Mouse (Mus musculus) C2C12 (cell line): ENCODE results near the gene B3gnt2.

Experiments used
- CTCF ChIP-seq: IDR thresholded peaks from one replicate; pipeline ENCODE4 v1.5.1; 2011; ENCODE audit not compliant: control insufficient read depth, insufficient read depth, insufficient read length
- FOSL1 ChIP-seq: IDR thresholded peaks from one replicate; pipeline ENCODE4 v1.8.0; 2011; ENCODE audit warnings: mild to moderate bottlenecking, low read length; ENCODE audit not compliant: poor library complexity, insufficient read depth, severe bottlenecking
- MYOG ChIP-seq: IDR thresholded peaks from one replicate; pipeline ENCODE4 v1.6.1; 2011; ENCODE audit not compliant: control insufficient read depth, insufficient read length; ENCODE audit errors: extremely low read depth
- USF1 ChIP-seq: IDR thresholded peaks from one replicate; pipeline ENCODE4 v1.6.1; 2011; ENCODE audit warnings: low read depth, mild to moderate bottlenecking, control low read depth, moderate library complexity

- TF ChIP-seq MYOG: no peak
- no peak for TF ChIP-seq CTCF
- no peak for TF ChIP-seq USF1
- TF ChIP-seq FOSL1: no peak
Observed at GRCm38 (mm10) chr11:22830179-22830611, 30.6 kb downstream of the B3gnt2 start.
